Mouse (Mus musculus) right cerebral cortex, postnatal 25 days (tissue): ENCODE results near the gene Gm17332.
"Not testable (repeated sequence)": the region's sequence is repeated elsewhere in the genome, so short reads cannot be mapped to it uniquely, and the experiment has no call there.

Source experiments
- DNase-seq: peaks from one replicate; pipeline ENCODE4 v3.0.0; 2022

The Gm17332 gene

GRCm38 (mm10) chr11:31182362-31182761, at the start of gene Gm17332:
Gm17332 (minus strand) TSS chr11:31182462.
- no peak for DNase-seq

GRCm38 (mm10) chr11:31229966-31230365, 47.7 kb upstream of the Gm17332 start:
- no peak for DNase-seq

- no peak for DNase-seq
These were observed 43.1 kb upstream of the Gm17332 start for GRCm38 (mm10) chr11:31225359-31225758.

GRCm38 (mm10) chr11:31218009-31218408, 35.7 kb upstream of the Gm17332 start:
- DNase-seq: no peak

- DNase-seq: no peak
These were observed 13.5 kb upstream of the Gm17332 start for GRCm38 (mm10) chr11:31195621-31196363.

GRCm38 (mm10) chr11:31194761-31195160, 12.5 kb upstream of the Gm17332 start:
- no peak for DNase-seq

- no peak for DNase-seq
These were observed 12.1 kb downstream of the Gm17332 start for GRCm38 (mm10) chr11:31170052-31170646.

- DNase-seq: peak; percentile 7
These were observed 12.9 kb downstream of the Gm17332 start for GRCm38 (mm10) chr11:31169161-31170051.

GRCm38 (mm10) chr11:31168831-31169160, 13.5 kb downstream of the Gm17332 start:
- DNase-seq: no peak

- DNase-seq: no peak
These were observed 25.2 kb downstream of the Gm17332 start for GRCm38 (mm10) chr11:31157021-31157420.

- not testable (repeated sequence) for DNase-seq
These were observed 43.9 kb downstream of the Gm17332 start for GRCm38 (mm10) chr11:31138394-31138793.

GRCm38 (mm10) chr11:31134824-31135223, 47.4 kb downstream of the Gm17332 start:
- DNase-seq: not testable (repeated sequence)

- not testable (repeated sequence) for DNase-seq
These were observed 48.5 kb downstream of the Gm17332 start for GRCm38 (mm10) chr11:31133726-31134125.
